Mouse (Mus musculus) kidney, postnatal 25 days (tissue): Measurements from ENCODE around the gene Tmco4.
A peak's percentile ranks its signal among the peaks of the same experiment; 100 is the strongest.

ENCODE experiments used
- DNase-seq, 2 experiments: peaks; one replicate each; pipeline ENCODE4 v3.0.0; 2021; ENCODE audit warnings: mixed read lengths in 2 of 2

Gene Tmco4

GRCm38 (mm10) chr4:139095406-139095805, 122.7 kb downstream of the Tmco4 start:
- DNase-seq: peak; percentile 74 to 85

DNA sequence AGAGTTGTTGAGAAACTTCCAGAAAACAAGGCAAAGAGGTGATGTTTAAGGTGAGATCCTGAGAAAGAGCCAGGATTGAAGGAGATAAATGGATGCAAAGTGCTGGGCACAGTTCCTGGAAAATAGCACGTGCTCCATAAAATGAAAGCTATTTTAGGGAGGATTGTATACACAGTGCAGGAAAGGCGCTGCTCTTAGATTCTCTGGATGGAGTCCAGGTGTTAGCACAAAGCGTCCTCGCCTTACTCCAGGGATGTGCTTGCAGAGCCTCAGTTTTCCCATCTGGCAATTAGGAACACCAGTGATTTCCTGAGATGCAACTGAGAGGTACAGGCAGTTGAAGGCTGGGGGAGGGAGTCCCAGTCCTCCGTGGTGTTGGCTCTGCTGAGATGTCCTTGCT, 123.5 kb downstream of the Tmco4 start:
- DNase-seq: no peak

GRCm38 (mm10) chr4:139100326-139100725, 127.6 kb downstream of the Tmco4 start:
- DNase-seq: no peak

DNA sequence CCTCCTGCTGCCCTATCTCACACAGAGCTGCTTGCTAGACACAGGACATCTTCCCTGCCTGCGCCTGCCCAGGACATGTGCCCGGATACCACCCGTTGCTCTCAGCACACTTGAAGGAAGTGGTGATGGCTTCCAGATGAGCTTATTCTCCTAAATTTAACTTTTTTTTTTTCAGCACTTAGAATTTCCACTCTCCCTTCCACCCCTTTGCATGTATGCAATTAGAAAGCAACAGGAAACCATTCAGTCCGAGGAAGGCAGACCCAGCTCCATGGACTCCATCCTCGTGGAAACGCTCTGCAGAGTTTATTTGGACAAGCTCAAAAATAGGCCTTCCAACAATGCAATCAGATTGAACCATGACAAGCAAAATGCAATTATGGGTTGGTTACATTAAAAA, 128.9 kb downstream of the Tmco4 start:
- no peak for DNase-seq

DNA sequence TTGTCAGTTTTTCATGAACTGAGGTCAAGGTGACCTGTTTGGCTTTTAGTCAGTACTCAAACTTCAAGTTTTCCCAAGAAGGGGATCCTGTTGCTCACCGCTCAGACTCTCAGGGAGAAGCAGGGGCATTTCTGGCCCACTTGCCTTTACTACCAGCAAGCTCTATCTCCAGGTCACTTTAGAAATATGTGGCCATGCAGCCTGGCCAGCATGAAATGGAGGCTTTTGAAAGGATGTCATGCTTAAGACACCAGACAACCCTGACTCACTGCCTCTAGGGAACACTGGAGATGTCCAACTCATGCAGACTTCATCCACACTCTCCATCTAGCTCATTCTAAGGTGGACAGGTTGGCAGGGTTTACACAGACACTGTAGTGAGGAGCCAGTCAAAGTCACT, 132.8 kb downstream of the Tmco4 start:
- DNase-seq: no peak
